Mouse (Mus musculus) right cerebral cortex, postnatal 36 days (tissue): ENCODE results near the gene Ugt1a7c.
"Not testable (repeated sequence)": the region's sequence is repeated elsewhere in the genome, so short reads cannot be mapped to it uniquely, and the experiment has no call there.

Experiments
- DNase-seq, 2 experiments: peaks; one replicate each; pipeline ENCODE4 v3.0.0; 2022; ENCODE audit warnings: low spot score in 2 of 2, mixed read lengths in 1 of 2

Ugt1a7c gene

GRCm38 (mm10) chr1:88112769-88113168 is 17.9 kb downstream of the Ugt1a7c start:
- not testable (repeated sequence) for DNase-seq

- not testable (repeated sequence) for DNase-seq
These were observed 25.7 kb downstream of the Ugt1a7c start for GRCm38 (mm10) chr1:88120550-88120949.

GRCm38 (mm10) chr1:88121521-88121920 is 26.7 kb downstream of the Ugt1a7c start:
- DNase-seq, result not testable (repeated sequence)

- not testable (repeated sequence) for DNase-seq
These were observed 31.0 kb downstream of the Ugt1a7c start for GRCm38 (mm10) chr1:88125827-88126360.

- not testable (repeated sequence) for DNase-seq
These were observed 34.2 kb downstream of the Ugt1a7c start for GRCm38 (mm10) chr1:88129091-88129490.

- not testable (repeated sequence) for DNase-seq
These were observed 35.4 kb downstream of the Ugt1a7c start for GRCm38 (mm10) chr1:88130223-88130622.

- DNase-seq, result no peak
These were observed 39.1 kb downstream of the Ugt1a7c start for GRCm38 (mm10) chr1:88133908-88134456.

- not testable (repeated sequence) for DNase-seq
These were observed 39.7 kb downstream of the Ugt1a7c start, which contains the start of gene Ugt1a6a for GRCm38 (mm10) chr1:88134457-88135011. TSS of gene Ugt1a6a (plus strand) at chr1:88134809.

- DNase-seq, result not testable (repeated sequence)
These were observed 40.5 kb downstream of the Ugt1a7c start for GRCm38 (mm10) chr1:88135229-88135904.

- DNase-seq, result no peak
These were observed 41.8 kb downstream of the Ugt1a7c start for GRCm38 (mm10) chr1:88136646-88137045.

- no peak for DNase-seq
These were observed 42.4 kb downstream of the Ugt1a7c start for GRCm38 (mm10) chr1:88137264-88137663.

GRCm38 (mm10) chr1:88138145-88138544 is 43.3 kb downstream of the Ugt1a7c start:
- no peak for DNase-seq

- not testable (repeated sequence) for DNase-seq
These were observed 45.6 kb downstream of the Ugt1a7c start for GRCm38 (mm10) chr1:88140492-88140891.

GRCm38 (mm10) chr1:88143966-88144675 is 49.3 kb downstream of the Ugt1a7c start:
- not testable (repeated sequence) for DNase-seq

- not testable (repeated sequence) for DNase-seq
These were observed 50.4 kb downstream of the Ugt1a7c start for GRCm38 (mm10) chr1:88145278-88145677.

GRCm38 (mm10) chr1:88150133-88150532 is 55.3 kb downstream of the Ugt1a7c start:
- DNase-seq, result not testable (repeated sequence)

GRCm38 (mm10) chr1:88158430-88158829 is 63.6 kb downstream of the Ugt1a7c start:
- no peak for DNase-seq

- DNase-seq, result no peak
These were observed 70.8 kb downstream of the Ugt1a7c start, which contains the start of gene Ugt1a5 for GRCm38 (mm10) chr1:88165711-88166110. TSS of gene Ugt1a5 (plus strand) at chr1:88166012.

- DNase-seq, result not testable (repeated sequence)
These were observed 77.3 kb downstream of the Ugt1a7c start for GRCm38 (mm10) chr1:88172190-88172589.

- no peak for DNase-seq
These were observed 84.8 kb downstream of the Ugt1a7c start for GRCm38 (mm10) chr1:88179657-88180056.

GRCm38 (mm10) chr1:88186325-88186935 is 91.6 kb downstream of the Ugt1a7c start:
- no peak for DNase-seq
